13 mouse cellular contexts compared by ENCODE assay signal in the genomic region with DNA sequence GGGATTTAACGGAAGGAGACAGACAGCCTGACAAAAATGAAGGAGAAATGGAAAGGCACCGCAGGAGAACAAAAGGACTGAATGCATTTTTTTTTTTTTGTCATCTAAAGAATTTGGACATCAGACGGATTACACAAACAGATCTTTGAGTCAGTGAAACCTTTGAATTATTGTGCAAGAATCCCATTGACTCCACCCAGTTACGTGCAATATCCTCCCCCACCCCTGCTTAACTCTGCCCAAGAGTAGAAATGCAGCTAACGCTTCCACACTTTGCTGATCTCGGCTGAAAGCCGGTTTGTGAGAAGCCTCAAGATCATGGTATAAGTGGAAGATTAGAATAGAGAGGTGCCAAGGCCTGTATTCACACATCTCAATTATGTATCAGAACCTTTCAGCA. TPM values are rescaled to one million over a fixed set of nuclear protein-coding genes. Genes with fewer than 3 reads are reported as not detected.
DNase-seq lines count a peak whose midpoint lies in the region; ATAC-seq and TF ChIP-seq lines count a peak whose summit lies in the region.
"Had no signal": no experiment of that assay in that cellular context is flagged by ENCODE, and none has a peak within 500 bp of the region (broad histone marks: within the 10 kb centered on the region; RNA-seq: fewer than 3 reads in every experiment).

No protein-coding gene starts in this region.

- H3K27ac ChIP-seq in bone marrow, adult 2 months (ENCODE audit: control insufficient read depth, insufficient read depth, low read depth, low read length, poor library complexity), result peak overlapping the region; percentile 76; the same call in 1 of the 2 replicates
- H3K27ac ChIP-seq in liver, embryonic 11.5 days (ENCODE audit: low read depth, low read length), result 0 out of 2 replicates have a peak overlapping the region, but pooled peaks have one; percentile 25
- no peak overlapping the region for H3K27ac ChIP-seq in cerebellum, adult 2 months (ENCODE audit: insufficient read depth, low read length)
- H3K27ac ChIP-seq: embryonic facial prominence, embryonic 12.5 days; forebrain, embryonic 13.5 days; heart, embryonic 13.5 days; hindbrain, embryonic 13.5 days had no signal

- peaks cover 45% of the 10 kb centered on the region for H3K4me1 ChIP-seq in G1E (ENCODE audit: insufficient read depth, low read depth, low read length)
- peaks cover 1% of the 10 kb centered on the region; the same call in 1 of the 2 replicates for H3K4me1 ChIP-seq in bone marrow, adult 2 months (ENCODE audit: control insufficient read depth, insufficient read depth, low read length)
- peaks cover 10% of the 10 kb centered on the region for H3K4me1 ChIP-seq in liver, embryonic 11.5 days (replicated peaks; ENCODE audit: control insufficient read depth, insufficient read depth, low read length)
- no peaks in the 10 kb centered on the region for H3K4me1 ChIP-seq in cerebellum, adult 2 months (ENCODE audit: control insufficient read depth, insufficient read depth, low read length)
- H3K4me1 ChIP-seq: embryonic facial prominence, embryonic 12.5 days; forebrain, embryonic 13.5 days; hindbrain, embryonic 13.5 days had no signal

- TF ChIP-seq CTCF in G1E (IDR thresholded peaks at IDR 0.05; ENCODE audit: low read depth, low read length), result no peak
- TF ChIP-seq CTCF in bone marrow, adult 2 months (IDR thresholded peaks at IDR 0.05; ENCODE audit: control insufficient read depth, insufficient read depth, low read length), result no peak
- TF ChIP-seq CTCF in cerebellum, adult 2 months (IDR thresholded peaks at IDR 0.05; ENCODE audit: borderline replicate concordance, insufficient read depth, low read depth, low read length), result no peak

- H3K4me3 ChIP-seq in G1E (ENCODE audit: low read depth, low read length), result no peak overlapping the region; the same call in 1 of the 2 replicates
- H3K4me3 ChIP-seq in bone marrow, adult 2 months (replicated peaks; ENCODE audit: control insufficient read depth, low read depth, low read length), result peak overlapping the region; percentile 30
- H3K4me3 ChIP-seq in liver, embryonic 11.5 days (ENCODE audit: low read depth, low read length), result no peak overlapping the region
- no peak overlapping the region for H3K4me3 ChIP-seq in cerebellum, adult 2 months (replicated peaks; ENCODE audit: insufficient read depth, low read depth, low read length)
- H3K4me3 ChIP-seq: embryonic facial prominence, embryonic 12.5 days; forebrain, embryonic 13.5 days; heart, embryonic 13.5 days; hindbrain, embryonic 13.5 days had no signal

- no peak for TF ChIP-seq POLR2A in bone marrow, adult 2 months (IDR thresholded peaks at IDR 0.05; ENCODE audit: borderline replicate concordance, control insufficient read depth, low read depth, low read length)
- TF ChIP-seq POLR2A in cerebellum, adult 2 months (IDR thresholded peaks at IDR 0.05; ENCODE audit: borderline replicate concordance, insufficient read depth, low read length), result no peak

- H3K27me3 ChIP-seq in G1E (ENCODE audit: insufficient read depth, low read length), result no peaks in the 10 kb centered on the region
- H3K27me3 ChIP-seq in liver, embryonic 11.5 days (replicated peaks; ENCODE audit: control insufficient read depth, insufficient read depth, low read length), result no peaks in the 10 kb centered on the region
- no peaks in the 10 kb centered on the region for H3K27me3 ChIP-seq in cerebellum, adult 2 months (ENCODE audit: control insufficient read depth, insufficient read depth, low read length)
- H3K27me3 ChIP-seq: embryonic facial prominence, embryonic 12.5 days; forebrain, embryonic 13.5 days; heart, embryonic 13.5 days; hindbrain, embryonic 13.5 days had no signal

- H3K9me3 ChIP-seq in G1E (replicated peaks), result no peaks in the 10 kb centered on the region
- H3K9me3 ChIP-seq in liver, embryonic 11.5 days (ENCODE audit: control insufficient read depth, low read length), result no peaks in the 10 kb centered on the region
- H3K9me3 ChIP-seq: embryonic facial prominence, embryonic 12.5 days; forebrain, embryonic 13.5 days; heart, embryonic 13.5 days; hindbrain, embryonic 13.5 days had no signal

- 0 out of 2 replicates have a peak, but pooled peaks have one; percentile 46 for ATAC-seq in G1E (ENCODE audit: extremely low read depth, insufficient number of reproducible peaks, low FRiP score, poor library complexity, severe bottlenecking)
- ATAC-seq in liver, embryonic 11.5 days (replicated peaks; ENCODE audit: low FRiP score), result peak; percentile 38
- ATAC-seq in megakaryocyte progenitor cell, adult 5-6 weeks (replicated peaks; ENCODE audit: poor library complexity), result peak; percentile 83
- ATAC-seq: forebrain, embryonic 13.5 days had no signal

- no peak overlapping the region for H3K9ac ChIP-seq in liver, embryonic 11.5 days (ENCODE audit: low read depth, low read length)
- H3K9ac ChIP-seq: embryonic facial prominence, embryonic 12.5 days; forebrain, embryonic 13.5 days; heart, embryonic 13.5 days; hindbrain, embryonic 13.5 days had no signal

- no peaks in the 10 kb centered on the region for H3K36me3 ChIP-seq in G1E (replicated peaks)
- H3K36me3 ChIP-seq in liver, embryonic 11.5 days (ENCODE audit: control insufficient read depth, insufficient read depth, low read length), result no peaks in the 10 kb centered on the region
- H3K36me3 ChIP-seq: embryonic facial prominence, embryonic 12.5 days; heart, embryonic 13.5 days; hindbrain, embryonic 13.5 days had no signal

- peak; percentile 19 for DNase-seq in G1E (ENCODE audit: low spot score)
- no peak for DNase-seq in liver, embryonic 11.5 days (ENCODE audit: low spot score)
- DNase-seq in cerebellum, adult 2 months, result no peak
- DNase-seq in neural tube, embryonic 10.5 days (ENCODE audit: extremely low spot score, low spot score), result no peak
- no peak for DNase-seq in kidney, postnatal 14 days
- DNase-seq: cerebellum, postnatal 10 days; kidney, adult 8-10 months had no signal

- WGBS in bone marrow, adult 2 months, result 35% methylated on average over 7 of the region's 7 CpGs
- WGBS in liver, embryonic 11.5 days, result 61% methylated on average over 7 of the region's 7 CpGs
- WGBS in cerebellum, adult 2 months, result 74% methylated on average over 7 of the region's 7 CpGs

- peak overlapping the region; percentile 17; the same call in 1 of the 2 replicates for H3K4me2 ChIP-seq in liver, embryonic 11.5 days
- H3K4me2 ChIP-seq: embryonic facial prominence, embryonic 12.5 days; forebrain, embryonic 13.5 days; heart, embryonic 13.5 days; hindbrain, embryonic 13.5 days had no signal

RNA-seq across cellular contexts. Expression of a gene that starts 17.1 kb away (rescaled TPM):
- 255 and 275 TPM in 2 replicates for total RNA-seq in G1E (2014; fragmentation: Nextera tagmentation)
- 560 and 599 TPM in 2 replicates for total RNA-seq in G1E (2017)
- polyA plus RNA-seq in G1E (2012), result 37.6 and 51.6 TPM in 2 replicates
- polyA plus RNA-seq in bone marrow, adult 2 months (2011; ENCODE audit: insufficient read depth, insufficient read length, low replicate concordance, missing spikeins), result 80.0 and 110 TPM in 2 replicates
- 744 and 826 TPM in 2 replicates for polyA plus RNA-seq in liver, embryonic 11.5 days (2014; fragmentation: Nextera tagmentation; extraction: Ambion mirVana)
- 292 and 298 TPM in 2 replicates for total RNA-seq in megakaryocyte progenitor cell, adult 5-6 weeks (2015)
- 334 and 393 TPM in 2 replicates for total RNA-seq in megakaryocyte progenitor cell, adult 5-6 weeks (2017)
- polyA plus RNA-seq in cerebellum, adult 2 months (2012; rRNA removed), result 301 and 339 TPM in 2 replicates
